Mouse (Mus musculus) intestine, postnatal 0 days (tissue): ENCODE data around the gene Krt8. TPM values are rescaled to one million over a fixed set of nuclear protein-coding genes. Genes with fewer than 3 reads are reported as not detected.

Source experiments
- ATAC-seq: fragments of 200-750 bp; cut with Nextera tagmentation; 2 replicates; pipeline ENCODE4 v1.8.0; 2017; ENCODE audit warnings: mild to moderate bottlenecking, moderate TSS enrichment, moderate library complexity
- H3K27ac ChIP-seq: fragments of 300-500 bp; sonication (generic); 2 replicates; pipeline ENCODE4 v1.5.1; 2014; ENCODE audit warnings: mild to moderate bottlenecking, low read depth, low read length, moderate library complexity
- H3K27me3 ChIP-seq: fragments of 300-500 bp; sonication (generic); replicated peaks from 2 replicates; pipeline ENCODE4 v1.6.1; 2014; ENCODE audit warnings: low read length, mixed read lengths; ENCODE audit not compliant: control insufficient read depth, insufficient read depth
- H3K36me3 ChIP-seq: fragments of 300-500 bp; sonication (generic); 2 replicates; pipeline ENCODE4 v1.6.1; 2014; ENCODE audit warnings: mild to moderate bottlenecking, moderate library complexity; ENCODE audit not compliant: control insufficient read depth, insufficient read depth
- H3K4me1 ChIP-seq: fragments of 300-500 bp; sonication (generic); replicated peaks from 2 replicates; pipeline ENCODE4 v1.6.1; 2014; ENCODE audit warnings: antibody characterized with exemption, low read length, mixed read lengths; ENCODE audit not compliant: control insufficient read depth, insufficient read depth
- H3K4me2 ChIP-seq: fragments of 300-500 bp; sonication (generic); replicated peaks from 2 replicates; pipeline ENCODE4 v1.6.1; 2014; ENCODE audit warnings: low read depth, mild to moderate bottlenecking, moderate library complexity
- H3K4me3 ChIP-seq: fragments of 300-500 bp; sonication (generic); 2 replicates; pipeline ENCODE4 v1.5.1; 2014; ENCODE audit warnings: low read depth, low read length
- H3K9ac ChIP-seq: fragments of 300-500 bp; sonication (generic); 2 replicates; pipeline ENCODE4 v1.6.1; 2014; ENCODE audit warnings: mild to moderate bottlenecking, low read depth, low read length
- H3K9me3 ChIP-seq: fragments of 300-500 bp; sonication (generic); 2 replicates; pipeline ENCODE4 v1.6.1; 2016; ENCODE audit warnings: mixed run types; ENCODE audit not compliant: control insufficient read depth
- CTCF ChIP-seq: sonication (generic); IDR thresholded peaks from 2 replicates; pipeline ENCODE4 v1.5.1; 2016; ENCODE audit warnings: low read depth, mild to moderate bottlenecking, control low read depth, antibody characterized with exemption, moderate library complexity
- WGBS: fragments of 180-500 bp; shearing (Covaris S2); extraction: QIAGEN DNeasy Blood & Tissue Kit; methylation state at CpG from one replicate; pipeline ENCODE4 v1.1.7; 2014; 5-methylcytosine and 5-hydroxymethylcytosine counted together
- polyA plus RNA-seq: library from polyadenylated mRNA; unstranded; fragments of >200 nt; fragmentation: Nextera tagmentation; extraction: Ambion mirVana; gene quantifications from 2 replicates; pipeline ENCODE4 v1.2.1, GENCODE M21; 2015

The Krt8 gene
- polyA plus RNA-seq, 1 experiment from 2014 or later = 1,037 TPM

DNA sequence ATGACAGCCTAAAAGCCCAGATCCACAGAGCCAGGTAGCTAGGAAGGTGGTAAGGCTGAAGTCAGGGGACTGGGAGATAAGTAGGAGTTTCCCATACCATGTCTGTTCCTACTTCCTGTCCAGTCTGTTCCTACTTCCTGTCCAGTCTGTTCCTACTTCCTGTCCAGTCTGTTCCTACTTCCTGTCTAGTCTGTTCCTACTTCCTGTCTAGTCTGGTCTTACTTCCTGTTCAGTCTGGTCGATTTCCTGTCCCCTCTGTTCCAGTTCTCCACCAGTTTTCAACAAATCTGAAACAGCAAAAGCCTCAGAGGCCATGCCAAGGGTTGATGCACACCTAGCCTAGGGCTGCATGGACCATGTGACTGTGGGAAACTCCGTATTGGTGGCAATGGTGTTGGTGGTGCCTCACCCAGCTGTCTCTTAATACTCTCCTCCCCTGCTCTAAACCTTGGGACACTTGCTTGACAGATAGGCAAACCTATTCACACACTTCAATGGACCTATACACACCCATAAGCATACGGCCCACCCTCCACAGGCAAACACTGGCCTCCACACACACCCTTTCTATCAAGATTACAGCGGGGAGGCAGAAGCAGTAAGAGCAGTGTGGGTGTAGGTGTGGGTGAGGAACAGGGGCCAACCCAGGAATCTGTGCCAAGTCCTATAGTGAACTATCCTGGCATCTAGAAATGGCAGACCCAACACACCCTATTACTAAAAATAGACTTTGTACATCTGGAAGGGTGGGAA is 8.6 kb downstream of the Krt8 start:
- Histone ChIP-seq H3K4me2 (peak overlapping the region; percentile 14; the same call in 1 of the 2 replicates), H3K27ac (peak overlapping the region; percentile 60), H3K4me1 (0 out of 2 replicates have a peak, but pooled peaks cover 3% of the 10 kb centered on the region), H3K27me3 (no peaks in the 10 kb centered on the region), H3K4me3 (no peak overlapping the region), H3K9ac (no peak overlapping the region), H3K9me3 (no peaks in the 10 kb centered on the region), H3K36me3 (peaks cover 25% of the 10 kb centered on the region; the same call in 1 of the 2 replicates)
- ATAC-seq = peak; percentile 75
- no peak for TF ChIP-seq CTCF
- 49% methylated on average over 4 of the region's 4 CpGs for WGBS

DNA sequence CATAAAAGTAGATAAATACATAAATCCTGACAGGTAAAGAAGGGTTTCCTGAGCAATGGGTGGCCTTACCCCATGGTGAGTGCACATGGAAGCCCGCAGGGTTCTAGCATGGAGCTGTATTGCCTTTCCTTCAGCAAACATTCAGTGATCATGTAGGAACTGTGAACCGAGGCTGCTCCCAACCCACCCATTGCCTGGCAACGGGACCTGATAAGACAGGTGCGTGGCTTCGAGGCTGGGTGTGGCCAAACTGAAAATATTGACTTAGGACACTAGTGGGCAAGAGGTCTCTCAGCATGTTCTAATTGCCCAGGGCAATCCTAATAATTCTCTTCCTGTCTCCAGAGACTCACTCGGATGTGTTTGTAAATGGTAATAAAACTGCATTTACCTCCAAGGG is 9.9 kb downstream of the Krt8 start:
- Histone ChIP-seq H3K4me3 (no peak overlapping the region), H3K27ac (no peak overlapping the region), H3K9ac (no peak overlapping the region), H3K36me3 (peaks cover 16% of the 10 kb centered on the region; the same call in 1 of the 2 replicates), H3K27me3 (no peaks in the 10 kb centered on the region), H3K4me2 (peak overlapping the region; percentile 27), H3K4me1 (0 out of 2 replicates have a peak, but pooled peaks cover 3% of the 10 kb centered on the region), H3K9me3 (no peaks in the 10 kb centered on the region)
- no peak for TF ChIP-seq CTCF
- peak; percentile 56 for ATAC-seq
- 29% methylated on average over 6 of the region's 6 CpGs for WGBS

DNA sequence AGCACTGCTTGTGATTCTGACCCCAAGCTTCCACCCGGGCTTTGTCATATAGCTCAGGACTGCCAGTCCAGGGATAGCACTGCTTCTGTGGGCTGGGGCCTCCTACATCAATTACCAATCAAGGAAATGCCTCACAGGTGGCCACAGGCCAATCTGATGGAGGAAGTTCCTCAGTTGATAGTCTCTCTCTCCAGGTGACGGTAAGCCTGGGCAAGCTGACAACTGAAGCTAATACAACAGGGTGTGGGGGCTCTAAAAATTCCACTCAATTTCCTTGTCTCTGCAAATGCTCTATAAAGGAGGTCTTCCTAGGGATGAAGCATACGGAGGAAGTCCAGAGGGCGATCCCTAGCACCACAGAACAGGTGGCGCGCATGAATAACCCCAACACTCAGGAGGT is 13.3 kb downstream of the Krt8 start:
- no peak for TF ChIP-seq CTCF
- Histone ChIP-seq H3K4me1 (0 out of 2 replicates have a peak, but pooled peaks cover 3% of the 10 kb centered on the region), H3K4me3 (no peak overlapping the region), H3K27me3 (no peaks in the 10 kb centered on the region), H3K9ac (no peak overlapping the region), H3K27ac (peak overlapping the region; percentile 41; the same call in 1 of the 2 replicates), H3K9me3 (no peaks in the 10 kb centered on the region), H3K4me2 (no peak overlapping the region), H3K36me3 (no peaks in the 10 kb centered on the region)
- 43% methylated on average over 6 of the region's 6 CpGs for WGBS
- ATAC-seq = peak; percentile 37

DNA sequence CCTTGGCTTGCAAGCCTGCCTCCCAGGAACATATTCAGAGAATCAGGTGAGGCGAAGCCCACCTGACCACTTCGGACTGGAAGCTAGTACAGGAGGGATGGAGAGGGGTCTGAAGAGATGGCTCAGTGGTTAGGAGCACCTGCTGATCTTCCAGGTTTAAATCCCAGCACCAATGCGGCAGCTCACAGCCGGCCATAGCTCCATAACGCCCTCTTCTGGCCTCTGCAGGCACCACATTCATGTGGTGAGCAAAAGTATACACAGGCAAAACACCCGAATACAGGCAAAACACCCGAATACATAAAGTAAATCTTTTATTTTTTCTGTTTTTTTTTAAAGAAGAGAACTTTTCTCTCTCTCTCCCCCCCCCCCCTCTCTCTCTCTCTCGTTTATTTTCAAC is 15.6 kb downstream of the Krt8 start:
- Histone ChIP-seq H3K4me2 (no peak overlapping the region), H3K27ac (no peak overlapping the region), H3K27me3 (no peaks in the 10 kb centered on the region), H3K9me3 (no peaks in the 10 kb centered on the region), H3K4me1 (no peaks in the 10 kb centered on the region), H3K36me3 (no peaks in the 10 kb centered on the region), H3K9ac (no peak overlapping the region), H3K4me3 (no peak overlapping the region)
- peak; percentile 46 for TF ChIP-seq CTCF
- ATAC-seq = no peak
- WGBS = 72% methylated on average over 8 of the region's 8 CpGs

DNA sequence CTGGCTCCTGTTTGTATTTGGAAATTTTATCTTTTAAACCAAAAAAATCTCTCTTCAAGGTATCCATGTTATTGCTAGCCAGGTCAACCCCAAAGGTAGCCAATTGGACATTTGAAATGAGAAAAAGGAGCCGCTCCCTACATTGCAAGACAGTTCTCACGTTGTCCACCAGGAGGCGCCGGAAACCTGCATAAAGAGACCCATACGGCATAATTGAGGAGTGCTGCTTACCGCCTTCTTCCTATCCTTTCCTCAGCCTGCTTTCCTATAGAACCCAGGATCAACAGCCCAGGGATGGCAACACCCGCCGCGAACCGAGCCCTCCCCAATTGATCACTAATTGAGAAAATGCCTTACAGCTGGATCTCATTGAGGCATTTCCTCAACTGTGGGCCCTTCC is 16.2 kb downstream of the Krt8 start:
- no peaks in the 10 kb centered on the region for H3K27me3 ChIP-seq
- no peak overlapping the region for H3K4me3 ChIP-seq
- H3K4me1 ChIP-seq = no peaks in the 10 kb centered on the region
- no peaks in the 10 kb centered on the region for H3K9me3 ChIP-seq
- peak; percentile 94 for TF ChIP-seq CTCF
- ATAC-seq = no peak
- H3K4me2 ChIP-seq = peak overlapping the region; percentile 13; the same call in 1 of the 2 replicates
- no peaks in the 10 kb centered on the region for H3K36me3 ChIP-seq
- H3K9ac ChIP-seq = no peak overlapping the region
- WGBS = under 1% methylated on average over 10 of the region's 10 CpGs
- H3K27ac ChIP-seq = no peak overlapping the region

DNA sequence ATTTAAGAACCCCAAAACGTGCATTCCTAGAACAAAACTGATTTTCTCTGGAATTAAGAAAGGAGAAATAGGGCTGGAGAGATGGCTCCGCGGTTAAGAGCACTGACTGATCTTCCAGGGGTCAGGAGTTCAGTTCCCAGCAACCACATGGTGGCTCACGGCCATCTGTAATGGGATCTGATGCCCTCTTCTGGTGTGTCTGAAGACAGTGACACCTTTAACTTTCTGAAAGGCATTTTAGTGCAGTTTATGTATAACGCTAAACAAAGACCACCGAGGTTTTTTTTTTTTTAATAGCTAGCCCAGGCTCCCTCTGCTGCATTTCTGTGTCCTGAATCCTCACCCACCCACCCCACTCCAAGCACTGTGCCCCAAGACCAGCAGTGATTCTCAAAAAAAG is 19.5 kb downstream of the Krt8 start:
- H3K27ac ChIP-seq = no peak overlapping the region
- H3K4me2 ChIP-seq = no peak overlapping the region
- H3K27me3 ChIP-seq = no peaks in the 10 kb centered on the region
- no peaks in the 10 kb centered on the region for H3K36me3 ChIP-seq
- no peaks in the 10 kb centered on the region for H3K9me3 ChIP-seq
- H3K9ac ChIP-seq = no peak overlapping the region
- WGBS = 9% methylated on average over 6 of the region's 6 CpGs
- H3K4me1 ChIP-seq = no peaks in the 10 kb centered on the region
- no peak overlapping the region for H3K4me3 ChIP-seq
- no peak for TF ChIP-seq CTCF
- ATAC-seq = no peak
